Mouse (Mus musculus): ENCODE measurements around the gene Limd1. TPM values are rescaled to one million over a fixed set of nuclear protein-coding genes. Genes with fewer than 3 reads are reported as not detected.

Limd1 gene
- total RNA-seq, 2 experiments from 2014 or later, result 9.6 to 13.5 TPM

DNA sequence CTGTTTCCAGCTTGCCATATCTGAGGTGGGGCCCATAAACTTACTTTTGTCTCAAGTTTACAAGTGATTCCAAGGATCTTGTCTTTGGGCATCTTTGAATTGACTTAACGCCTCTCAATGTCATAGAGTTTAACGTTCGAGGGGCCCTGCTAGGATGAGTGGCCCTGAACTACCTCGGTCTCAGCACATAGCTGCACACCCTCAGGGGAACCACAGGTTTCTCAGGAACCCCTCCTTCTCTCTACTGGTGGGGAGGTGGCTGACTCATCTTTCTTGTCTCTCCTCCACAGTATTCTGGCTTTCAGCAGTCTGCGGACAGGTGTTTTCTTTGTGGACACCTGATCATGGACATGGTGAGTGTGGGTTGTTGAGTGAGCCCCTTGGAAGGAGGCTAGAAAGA is 32.4 kb downstream of the Limd1 start:
- no peak for DNase-seq (ENCODE audit: low spot score in 2 of 2)

- no peak for DNase-seq (ENCODE audit: low spot score in 2 of 2)
Measured at GRCm38 (mm10) chr9:123512482-123512881, 34.0 kb downstream of the Limd1 start.

DNA sequence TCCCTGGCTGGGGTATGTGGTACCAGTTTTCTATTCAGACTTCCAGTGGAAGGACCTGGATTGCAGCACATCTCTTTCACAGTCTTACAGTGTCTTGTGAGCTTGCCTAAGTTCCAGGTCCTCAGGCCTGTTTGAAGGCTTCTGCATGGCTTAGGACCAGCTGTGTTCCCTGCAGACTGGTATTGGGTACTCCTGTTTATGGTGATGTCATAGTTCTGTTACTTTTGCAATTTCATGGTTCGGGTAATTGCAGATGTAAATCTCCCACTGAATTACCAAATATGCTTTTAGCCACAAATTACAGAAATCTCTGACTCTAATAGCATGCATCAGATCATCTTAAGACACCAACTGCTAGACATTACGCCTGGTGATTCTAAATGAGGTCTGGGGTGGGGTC is 36.6 kb downstream of the Limd1 start:
- no peak for DNase-seq (ENCODE audit: low spot score in 2 of 2)

DNA sequence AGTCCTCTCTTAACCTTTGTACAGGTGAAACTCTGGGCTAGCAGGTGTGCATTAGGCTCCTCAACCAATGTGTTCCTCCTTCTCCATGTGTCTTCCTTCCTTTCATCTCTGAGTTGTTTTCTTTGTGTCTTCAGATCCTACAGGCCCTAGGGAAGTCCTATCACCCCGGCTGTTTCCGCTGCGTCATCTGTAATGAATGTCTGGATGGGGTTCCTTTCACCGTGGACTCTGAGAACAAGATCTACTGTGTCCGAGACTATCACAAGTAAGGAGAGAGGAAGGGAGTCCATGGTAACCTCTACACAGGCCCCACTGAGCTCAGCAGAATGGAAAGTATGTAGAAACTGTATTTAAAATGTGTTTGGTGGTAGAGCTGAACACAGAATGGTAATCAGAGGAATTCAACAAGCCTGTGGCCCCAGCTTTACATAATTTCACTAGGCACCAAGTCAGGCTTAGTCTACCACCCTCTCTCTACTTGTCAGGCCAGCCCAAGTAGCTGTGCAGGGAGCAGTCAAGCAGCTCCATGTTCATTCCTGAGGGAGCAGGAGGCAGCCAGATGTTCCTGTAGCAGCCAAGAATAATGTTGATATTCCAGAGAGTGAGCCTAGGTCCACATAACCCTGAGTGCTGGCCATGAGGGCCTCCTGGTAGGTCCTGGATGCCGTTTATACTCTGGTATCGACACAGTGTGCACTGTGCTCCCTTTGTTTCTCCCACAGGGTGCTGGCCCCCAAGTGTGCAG is 38.3 kb downstream of the Limd1 start:
- no peak for DNase-seq (ENCODE audit: low spot score in 2 of 2)

- no peak for DNase-seq (ENCODE audit: low spot score in 2 of 2)
Measured at GRCm38 (mm10) chr9:123518969-123519894, 40.7 kb downstream of the Limd1 start.

DNA sequence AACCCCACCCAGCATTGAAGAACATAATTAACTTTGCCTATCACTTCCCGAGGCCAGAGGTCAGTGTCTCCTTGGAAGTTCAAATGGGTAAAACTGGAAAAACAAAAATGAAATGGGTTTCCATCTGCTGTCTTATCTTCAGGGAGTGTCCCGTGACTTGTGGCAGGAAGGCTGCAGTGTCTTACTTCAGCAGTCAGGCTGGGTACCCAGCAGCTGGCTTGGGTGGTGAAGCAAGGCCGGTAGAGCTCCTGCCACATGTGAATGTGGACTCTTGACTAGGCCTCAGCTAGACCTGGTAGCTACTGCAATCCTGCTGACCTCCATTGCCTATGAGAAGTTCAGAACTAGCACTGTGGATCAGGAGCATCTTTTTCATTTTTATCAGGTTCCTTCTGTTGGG is 42.2 kb downstream of the Limd1 start:
- no peak for DNase-seq (ENCODE audit: low spot score in 2 of 2)

DNA sequence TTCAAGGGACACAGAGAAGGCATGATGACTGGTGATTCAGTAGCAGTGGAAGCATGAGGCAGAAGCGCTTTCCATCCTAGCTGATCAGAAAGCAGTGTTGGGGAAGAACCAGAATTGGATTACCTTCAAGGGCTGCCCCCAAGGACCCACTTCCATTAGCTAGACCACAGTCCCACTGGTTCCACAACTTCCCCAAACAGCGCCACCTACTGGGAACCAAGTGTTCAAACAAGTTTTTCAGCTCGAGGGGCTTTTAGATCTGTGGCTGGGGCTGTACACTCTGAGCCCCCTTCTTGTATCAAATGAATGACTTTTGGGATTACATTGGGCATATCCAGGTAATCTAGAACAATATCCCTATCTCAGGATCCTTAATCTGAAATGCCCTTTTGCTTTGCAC is 45.2 kb downstream of the Limd1 start:
- peak; percentile 34 to 58 for DNase-seq (ENCODE audit: low spot score in 2 of 2)

DNA sequence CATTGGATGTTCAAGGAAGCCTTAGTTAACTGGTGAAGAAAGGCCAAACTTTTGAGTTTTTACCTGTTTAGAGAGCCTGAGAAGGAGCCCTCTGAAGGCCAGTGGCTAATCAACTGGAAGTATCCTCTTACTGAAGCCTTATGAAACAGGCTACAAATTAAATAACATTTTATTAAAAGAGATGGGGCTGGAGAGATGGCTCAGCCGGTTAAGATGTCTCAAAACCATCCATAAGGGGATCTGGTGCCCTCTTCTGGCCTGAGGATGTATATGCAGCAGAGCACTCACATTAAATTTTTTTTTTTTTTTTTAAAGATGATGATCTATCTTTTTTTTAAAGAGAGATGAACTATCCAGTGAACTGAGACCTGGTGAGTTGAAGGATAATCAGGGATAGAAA is 46.6 kb downstream of the Limd1 start:
- DNase-seq (ENCODE audit: low spot score in 2 of 2), result peak; percentile 42 to 69

GRCm38 (mm10) chr9:123526502-123526901 is 48.0 kb downstream of the Limd1 start:
- DNase-seq (ENCODE audit: low spot score in 2 of 2), result no peak

DNA sequence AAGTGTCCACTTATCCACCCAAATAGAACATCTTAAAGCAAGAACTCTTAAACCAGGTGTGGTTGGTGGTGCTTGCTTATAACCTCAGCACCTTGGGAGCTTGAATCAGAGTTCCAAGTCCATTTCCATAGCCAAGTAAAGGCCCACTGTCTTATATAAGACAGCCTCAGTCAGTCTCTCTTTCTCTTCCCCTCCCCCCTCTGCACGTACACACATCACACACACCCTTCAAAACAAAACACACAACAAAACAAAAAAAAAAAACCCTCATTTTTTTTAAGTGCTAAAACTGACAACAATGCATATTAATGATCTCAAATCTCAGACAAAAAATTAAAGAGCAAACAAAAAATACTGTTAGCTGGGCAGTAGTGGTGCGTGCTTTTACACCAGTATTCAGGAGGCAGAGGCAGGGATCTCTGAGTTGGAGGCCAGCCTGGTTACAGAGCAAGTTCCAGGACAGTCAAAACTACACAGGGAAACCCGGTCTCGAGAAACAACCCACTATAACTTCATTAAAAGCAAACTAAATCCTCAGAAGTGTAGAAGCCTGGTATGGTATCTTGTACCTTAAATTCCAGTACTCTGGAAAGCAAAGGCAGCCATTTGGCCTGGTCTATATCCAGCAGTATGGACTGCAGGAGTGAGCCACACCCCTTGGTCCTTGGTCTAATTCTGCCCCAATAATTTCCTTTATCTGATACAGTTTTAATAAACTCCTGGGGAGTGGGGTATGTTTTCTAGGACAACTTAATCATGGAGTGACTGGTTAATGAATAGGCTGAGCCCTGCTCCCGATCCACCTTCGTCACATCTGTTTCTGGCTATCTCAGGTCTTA is 49.8 kb downstream of the Limd1 start:
- DNase-seq (ENCODE audit: low spot score in 2 of 2), result no peak

GRCm38 (mm10) chr9:123528926-123529295 is 50.4 kb downstream of the Limd1 start:
- DNase-seq (ENCODE audit: low spot score in 2 of 2), result peak in 1 of 2 experiments; percentile 55

- DNase-seq (ENCODE audit: low spot score in 2 of 2), result peak; percentile 96 to 98
Measured at GRCm38 (mm10) chr9:123529392-123530157, 51.1 kb downstream of the Limd1 start, which contains the start of gene Sacm1l. Gene Sacm1l (plus strand): TSS chr9:123529759.

DNA sequence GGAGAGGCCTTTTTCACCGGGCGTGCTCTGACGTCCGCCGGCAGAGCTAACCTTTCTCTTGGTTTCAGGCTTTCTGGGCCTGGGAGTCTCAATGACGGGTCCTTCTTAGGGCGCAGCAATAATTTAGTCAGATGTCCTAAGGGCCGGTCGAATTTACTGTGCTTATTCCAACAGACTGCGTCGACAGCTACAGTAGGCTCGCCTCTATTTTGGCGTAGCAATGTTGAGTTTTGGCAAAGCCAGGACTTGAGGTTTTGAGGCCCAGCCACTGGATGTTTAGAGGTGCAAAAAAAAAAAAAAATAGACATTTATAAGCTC is 51.6 kb downstream of the Limd1 start:
- DNase-seq (ENCODE audit: low spot score in 2 of 2), result no peak

- no peak for DNase-seq (ENCODE audit: low spot score in 2 of 2)
Measured at GRCm38 (mm10) chr9:123530566-123531130, 52.1 kb downstream of the Limd1 start.

DNA sequence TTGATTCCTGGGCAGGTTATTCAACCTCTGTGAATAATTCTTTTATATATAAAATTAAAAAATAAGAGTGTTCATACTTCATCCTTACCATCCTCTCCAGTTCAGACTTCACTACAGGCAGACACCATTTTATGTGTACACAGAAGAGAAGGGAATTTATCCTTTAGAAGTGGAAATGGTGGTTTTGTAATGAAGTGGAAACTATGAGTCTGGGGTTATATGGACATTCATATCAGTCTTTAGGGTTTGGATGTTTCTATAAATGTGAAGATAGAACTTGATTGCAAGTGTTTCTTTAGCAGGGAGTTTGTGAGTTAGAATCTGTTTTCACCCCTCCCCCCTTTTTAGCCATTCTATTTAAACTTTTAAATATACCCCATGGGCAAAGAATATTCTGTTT is 52.7 kb downstream of the Limd1 start:
- DNase-seq (ENCODE audit: low spot score in 2 of 2), result no peak

DNA sequence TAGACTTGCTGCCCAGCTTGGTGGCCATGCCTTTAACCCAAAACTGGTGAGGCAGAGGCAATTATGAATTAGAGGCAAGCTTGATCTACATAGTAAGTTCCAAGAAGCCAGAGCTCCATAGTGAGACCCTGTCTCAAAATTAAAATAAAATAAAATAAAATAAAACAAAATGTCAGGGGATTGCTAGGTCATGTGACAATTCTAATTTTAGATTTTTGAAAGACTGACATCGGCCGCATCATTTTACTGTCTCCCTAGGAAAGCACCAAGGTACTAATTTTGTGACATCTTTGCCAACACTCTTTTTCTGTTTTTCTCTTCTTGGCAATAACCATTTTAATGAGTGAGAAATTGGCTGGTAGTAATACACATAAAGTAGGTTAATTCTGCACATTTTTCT is 58.1 kb downstream of the Limd1 start:
- no peak for DNase-seq (ENCODE audit: low spot score in 2 of 2)

DNA sequence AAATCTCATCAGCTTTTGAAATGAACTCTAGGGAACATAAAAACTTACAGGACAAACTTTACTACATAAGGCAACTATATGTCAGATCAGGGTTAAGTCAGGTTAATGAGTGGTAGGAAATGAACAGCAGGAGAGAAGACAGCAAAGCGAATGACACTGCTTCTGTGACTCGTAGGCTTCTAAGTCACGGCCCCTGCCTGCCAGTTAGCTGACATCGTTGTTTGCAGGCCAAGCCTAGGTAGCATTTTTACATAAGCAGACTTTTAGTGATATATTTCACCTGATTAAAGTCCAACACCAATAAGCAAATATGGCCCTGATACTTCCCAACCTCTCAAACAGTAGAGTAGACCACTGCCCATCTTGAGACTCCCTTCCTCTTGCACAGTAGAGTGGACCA is 59.7 kb downstream of the Limd1 start:
- no peak for DNase-seq (ENCODE audit: low spot score in 2 of 2)

DNA sequence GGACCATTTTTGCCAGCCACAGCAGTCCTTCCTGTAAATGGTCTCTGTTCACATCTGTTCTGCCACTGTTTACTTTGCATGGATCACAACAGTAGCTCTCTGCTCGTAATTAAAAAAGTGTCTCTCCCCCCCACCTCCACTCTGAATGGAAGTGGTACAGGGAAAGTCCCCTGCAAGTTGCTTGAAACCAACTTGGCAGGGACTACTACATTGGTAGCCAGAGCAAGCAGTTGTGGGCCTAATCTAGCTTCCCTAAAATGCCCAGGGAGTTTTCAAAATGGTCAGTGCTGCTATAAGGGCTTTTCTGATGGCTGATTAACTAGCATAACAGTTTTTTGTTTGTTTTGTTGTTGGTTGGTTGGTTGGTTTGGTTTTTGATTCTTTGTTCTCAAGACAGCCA is 60.6 kb downstream of the Limd1 start:
- DNase-seq (ENCODE audit: low spot score in 2 of 2), result no peak

DNA sequence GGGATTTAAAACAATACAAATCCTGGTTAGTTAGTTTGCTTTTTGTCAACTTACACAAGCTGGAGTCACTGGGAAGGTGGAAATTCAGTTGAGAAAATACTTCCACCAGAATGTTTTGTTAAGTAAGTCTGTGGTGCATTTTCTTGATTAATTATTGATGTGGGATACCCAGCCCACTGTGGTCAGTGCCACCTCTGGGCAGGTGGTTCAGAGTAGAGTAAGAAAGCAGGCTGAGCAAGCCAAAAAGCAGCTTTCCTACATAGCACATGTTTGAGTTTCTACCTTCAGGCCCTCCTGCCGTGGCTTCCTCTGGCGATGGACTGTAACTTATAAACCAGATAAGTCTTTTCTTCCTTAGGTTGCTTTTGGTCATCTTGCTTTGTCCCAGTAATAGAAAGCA is 61.3 kb downstream of the Limd1 start:
- DNase-seq (ENCODE audit: low spot score in 2 of 2), result no peak

GRCm38 (mm10) chr9:123554599-123554998 is 76.1 kb downstream of the Limd1 start:
- DNase-seq (ENCODE audit: low spot score in 2 of 2), result no peak

All from layer of hippocampus, postnatal 10 days (tissue).